ENCODE assay signal across 38 mouse cellular contexts in the genomic region with DNA sequence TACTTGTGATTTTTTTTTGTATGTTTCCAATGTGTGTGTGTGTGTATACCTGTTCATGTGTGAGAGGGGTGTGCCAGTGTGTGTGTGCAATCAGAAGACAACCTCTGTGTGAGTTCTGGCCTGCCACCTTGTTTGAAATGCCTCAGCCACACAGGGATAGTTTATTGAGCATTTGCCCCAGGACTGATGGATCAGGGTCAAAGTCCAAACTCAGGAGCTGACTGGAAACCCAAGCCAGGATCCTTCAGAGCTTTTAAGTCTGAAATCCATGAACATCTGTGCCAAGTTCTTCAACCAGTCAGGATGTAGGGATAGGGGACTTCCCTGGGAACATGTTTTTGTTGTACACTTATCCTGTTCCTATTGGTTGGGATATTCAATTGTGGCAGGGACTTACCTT. TPM values are rescaled to one million over a fixed set of nuclear protein-coding genes. Genes with fewer than 3 reads are reported as not detected.
DNase-seq lines count a peak whose midpoint lies in the region; ATAC-seq and TF ChIP-seq lines count a peak whose summit lies in the region.
"Had no signal": no experiment of that assay in that cellular context is flagged by ENCODE, and none has a peak within 500 bp of the region (broad histone marks: within the 10 kb centered on the region; RNA-seq: fewer than 3 reads in every experiment).

No protein-coding gene starts in this region.

- H3K27me3 ChIP-seq in erythroblast, embryonic 14.5 days (ENCODE audit: control insufficient read depth), result peaks cover 5% of the 10 kb centered on the region
- no peaks in the 10 kb centered on the region for H3K27me3 ChIP-seq in kidney, embryonic 14.5 days (ENCODE audit: control insufficient read depth, insufficient read depth, low read length)
- no peaks in the 10 kb centered on the region for H3K27me3 ChIP-seq in liver, embryonic 14.5 days (ENCODE audit: control insufficient read depth, insufficient read depth, low read length)
- H3K27me3 ChIP-seq in heart, embryonic 10.5 days (ENCODE audit: insufficient read depth, poor library complexity, severe bottlenecking), result no peaks in the 10 kb centered on the region
- no peaks in the 10 kb centered on the region for H3K27me3 ChIP-seq in forebrain, embryonic 12.5 days
- H3K27me3 ChIP-seq: embryonic facial prominence, embryonic 13.5 days; forebrain, embryonic 13.5 days; heart, embryonic 12.5 days; hindbrain, embryonic 13.5 days; lung, embryonic 15.5 days had no signal

- no peaks in the 10 kb centered on the region; the same call in 1 of the 2 replicates for H3K9me3 ChIP-seq in erythroblast, embryonic 14.5 days (ENCODE audit: control insufficient read depth, low read length)
- H3K9me3 ChIP-seq in kidney, embryonic 14.5 days (ENCODE audit: control insufficient read depth, low read length), result peaks cover 7% of the 10 kb centered on the region; the same call in 1 of the 2 replicates
- no peaks in the 10 kb centered on the region for H3K9me3 ChIP-seq in liver, embryonic 14.5 days (ENCODE audit: control insufficient read depth, low read length)
- H3K9me3 ChIP-seq in heart, embryonic 10.5 days, result peaks cover 7% of the 10 kb centered on the region
- H3K9me3 ChIP-seq in forebrain, embryonic 12.5 days, result peaks cover 8% of the 10 kb centered on the region; the same call in 1 of the 2 replicates
- H3K9me3 ChIP-seq: hindbrain, embryonic 13.5 days; lung, embryonic 15.5 days had no signal

- DNase-seq in kidney, postnatal 36 days, result peak; percentile 22 to 56
- no peak for DNase-seq in liver, embryonic 14.5 days (ENCODE audit: low read depth in 3 of 3, low spot score in 3 of 3)
- no peak for DNase-seq in heart, embryonic 10.5 days (ENCODE audit: low spot score)
- DNase-seq: adrenal gland, postnatal 14 days; cerebellum, adult 11-12 months; cerebellum, postnatal 10 days; gastrocnemius, postnatal 25 days; heart, adult 18-20 months; heart, postnatal 4 days; kidney, postnatal 4 days; layer of hippocampus, postnatal 36 days; left cerebral cortex, postnatal 4 days; right cerebral cortex, adult 18-20 months; spleen, adult 18-20 months; thymus, postnatal 14 days had no signal

- H3K9ac ChIP-seq in kidney, embryonic 14.5 days (ENCODE audit: low read depth, low read length), result no peak overlapping the region
- peak overlapping the region; percentile 34 for H3K9ac ChIP-seq in liver, embryonic 14.5 days (replicated peaks)
- no peak overlapping the region for H3K9ac ChIP-seq in forebrain, embryonic 12.5 days
- H3K9ac ChIP-seq: embryonic facial prominence, embryonic 13.5 days; forebrain, embryonic 13.5 days; heart, embryonic 12.5 days; hindbrain, embryonic 13.5 days; lung, embryonic 15.5 days had no signal

- no peak overlapping the region for H3K27ac ChIP-seq in kidney, embryonic 14.5 days (ENCODE audit: low read depth, low read length)
- H3K27ac ChIP-seq in liver, embryonic 14.5 days, result no peak overlapping the region
- H3K27ac ChIP-seq in heart, embryonic 10.5 days, result no peak overlapping the region
- no peak overlapping the region for H3K27ac ChIP-seq in forebrain, embryonic 12.5 days
- H3K27ac ChIP-seq: embryonic facial prominence, embryonic 13.5 days; forebrain, embryonic 13.5 days; hindbrain, embryonic 13.5 days; lung, embryonic 15.5 days; midbrain, embryonic 10.5 days had no signal

- no peak for TF ChIP-seq CTCF in liver, embryonic 14.5 days (IDR thresholded peaks at IDR 0.05; ENCODE audit: low read depth)

- ATAC-seq in erythroblast, adult 5-6 weeks (replicated peaks; ENCODE audit: low FRiP score, poor library complexity, severe bottlenecking), result no peak
- no peak for ATAC-seq in kidney, embryonic 14.5 days (ENCODE audit: low FRiP score, low TSS enrichment)
- no peak for ATAC-seq in liver, embryonic 14.5 days (ENCODE audit: insufficient read depth)
- no peak for ATAC-seq in forebrain, embryonic 12.5 days (ENCODE audit: low FRiP score)
- ATAC-seq: forebrain, embryonic 13.5 days; intestine, embryonic 16.5 days; midbrain, embryonic 16.5 days had no signal

- peaks cover 14% of the 10 kb centered on the region for H3K36me3 ChIP-seq in erythroblast, embryonic 14.5 days (ENCODE audit: control insufficient read depth)
- H3K36me3 ChIP-seq in kidney, embryonic 14.5 days (ENCODE audit: control insufficient read depth, insufficient read depth, low read length), result no peaks in the 10 kb centered on the region
- H3K36me3 ChIP-seq in liver, embryonic 14.5 days (replicated peaks; ENCODE audit: control insufficient read depth, insufficient read depth, low read depth), result no peaks in the 10 kb centered on the region
- no peaks in the 10 kb centered on the region for H3K36me3 ChIP-seq in heart, embryonic 10.5 days
- H3K36me3 ChIP-seq in forebrain, embryonic 12.5 days (replicated peaks), result no peaks in the 10 kb centered on the region
- H3K36me3 ChIP-seq: embryonic facial prominence, embryonic 13.5 days; heart, embryonic 12.5 days; hindbrain, embryonic 13.5 days; lung, embryonic 15.5 days; midbrain, embryonic 10.5 days had no signal

- H3K4me1 ChIP-seq in erythroblast, embryonic 14.5 days (ENCODE audit: control insufficient read depth), result peaks cover 72% of the 10 kb centered on the region
- peaks cover 7% of the 10 kb centered on the region for H3K4me1 ChIP-seq in kidney, embryonic 14.5 days (ENCODE audit: control insufficient read depth, insufficient read depth, low read length)
- H3K4me1 ChIP-seq in liver, embryonic 14.5 days (replicated peaks; ENCODE audit: control insufficient read depth in 2 of 2, insufficient read depth in 2 of 2, low read length in 1 of 2), result peaks cover 17 to 43% of the 10 kb centered on the region in 2 experiments
- H3K4me1 ChIP-seq in heart, embryonic 10.5 days, result peaks cover 23% of the 10 kb centered on the region
- H3K4me1 ChIP-seq in forebrain, embryonic 12.5 days, result peaks cover 8% of the 10 kb centered on the region

- no peak overlapping the region for H3K4me2 ChIP-seq in kidney, embryonic 14.5 days (replicated peaks; ENCODE audit: low read depth, low read length)
- H3K4me2 ChIP-seq in liver, embryonic 14.5 days (ENCODE audit: low read depth), result peak overlapping the region; percentile 45
- H3K4me2 ChIP-seq in forebrain, embryonic 12.5 days, result no peak overlapping the region
- H3K4me2 ChIP-seq: embryonic facial prominence, embryonic 13.5 days; forebrain, embryonic 13.5 days; hindbrain, embryonic 13.5 days; lung, embryonic 15.5 days had no signal

- no peak for TF ChIP-seq EP300 in liver, embryonic 14.5 days (IDR thresholded peaks at IDR 0.05; ENCODE audit: low read depth)

- H3K4me3 ChIP-seq in erythroblast, embryonic 14.5 days (replicated peaks), result peak overlapping the region; percentile 62
- no peak overlapping the region for H3K4me3 ChIP-seq in kidney, embryonic 14.5 days (ENCODE audit: low read length)
- peak overlapping the region; percentile 22 to 29; a peak in 3 of 4 replicates for H3K4me3 ChIP-seq in liver, embryonic 14.5 days (ENCODE audit: insufficient read depth in 1 of 2, low read depth in 2 of 2, low read length in 2 of 2)
- no peak overlapping the region for H3K4me3 ChIP-seq in heart, embryonic 10.5 days
- no peak overlapping the region for H3K4me3 ChIP-seq in forebrain, embryonic 12.5 days (replicated peaks)
- H3K4me3 ChIP-seq: embryonic facial prominence, embryonic 13.5 days; forebrain, embryonic 13.5 days; heart, embryonic 12.5 days; hindbrain, embryonic 13.5 days; lung, embryonic 15.5 days; midbrain, embryonic 10.5 days had no signal

RNA-seq across cellular contexts. Expression of a gene that starts 11.4 kb away (rescaled TPM):
- not detected in 2 replicates for polyA plus RNA-seq in erythroblast, embryonic 14.5 days (2012)
- not detected in 2 replicates for total RNA-seq in erythroblast, adult 5-6 weeks (2015; ENCODE audit: low replicate concordance)
- not detected in 2 replicates for total RNA-seq in erythroblast, adult 5-6 weeks (2017; ENCODE audit: low replicate concordance)
- polyA plus RNA-seq in kidney, embryonic 14.5 days (2014; fragmentation: Nextera tagmentation; extraction: Ambion mirVana), result not detected in 2 replicates
- not detected in 2 replicates for polyA plus RNA-seq in liver, embryonic 14.5 days (2012; rRNA removed)
- polyA plus RNA-seq in liver, embryonic 14.5 days (2014; fragmentation: Nextera tagmentation; extraction: Ambion mirVana), result not detected in 2 replicates
- not detected in 2 replicates for polyA plus RNA-seq in heart, embryonic 10.5 days (2016; fragmentation: Nextera tagmentation; extraction: Ambion mirVana)
- not detected in 2 replicates for polyA plus RNA-seq in forebrain, embryonic 12.5 days (2016; fragmentation: Nextera tagmentation; extraction: Ambion mirVana)
- total RNA-seq: adrenal gland, postnatal 14 days; CH12.LX; common myeloid progenitor, adult 5-6 weeks; gastrocnemius, postnatal 25 days; heart, adult 18-20 months; heart, postnatal 4 days; layer of hippocampus, adult 8-10 months; layer of hippocampus, postnatal 36 days; left cerebral cortex, postnatal 4 days; megakaryocyte progenitor cell, adult 5-6 weeks; neutrophil, adult 5-6 weeks had no signal
- polyA plus RNA-seq: C2C12; embryonic facial prominence, embryonic 13.5 days; forebrain, embryonic 13.5 days; heart, embryonic 12.5 days; heart, postnatal 0 days; hindbrain, embryonic 13.5 days; intestine, embryonic 16.5 days; limb, embryonic 14.5 days; lung, embryonic 15.5 days; midbrain, embryonic 10.5 days; midbrain, embryonic 16.5 days; neural tube, embryonic 11.5 days; stomach, embryonic 16.5 days; urinary bladder, adult 2 months had no signal

RNA-seq across cellular contexts. Expression of a gene that starts 20.6 kb away (rescaled TPM):
- polyA plus RNA-seq in erythroblast, embryonic 14.5 days (2012), result 0.56 and 0.91 TPM in 2 replicates
- 27.2 and 36.3 TPM in 2 replicates for total RNA-seq in erythroblast, adult 5-6 weeks (2015; ENCODE audit: low replicate concordance)
- 67.6 and 70.0 TPM in 2 replicates for total RNA-seq in erythroblast, adult 5-6 weeks (2017; ENCODE audit: low replicate concordance)
- 27.5 and 30.8 TPM in 2 replicates for polyA plus RNA-seq in kidney, embryonic 14.5 days (2014; fragmentation: Nextera tagmentation; extraction: Ambion mirVana)
- polyA plus RNA-seq in liver, embryonic 14.5 days (2012; rRNA removed), result 12.0 and 16.3 TPM in 2 replicates
- 10.2 and 10.6 TPM in 2 replicates for polyA plus RNA-seq in liver, embryonic 14.5 days (2014; fragmentation: Nextera tagmentation; extraction: Ambion mirVana)
- polyA plus RNA-seq in heart, embryonic 10.5 days (2016; fragmentation: Nextera tagmentation; extraction: Ambion mirVana), result 14.7 and 18.3 TPM in 2 replicates
- 26.4 and 26.6 TPM in 2 replicates for polyA plus RNA-seq in forebrain, embryonic 12.5 days (2016; fragmentation: Nextera tagmentation; extraction: Ambion mirVana)

RNA-seq across cellular contexts. Expression of a gene that starts 31.8 kb away (rescaled TPM):
- polyA plus RNA-seq in erythroblast, embryonic 14.5 days (2012), result 0.31 and 0.35 TPM in 2 replicates
- total RNA-seq in erythroblast, adult 5-6 weeks (2015; ENCODE audit: low replicate concordance), result 6.3 and 6.5 TPM in 2 replicates
- 4.7 and 5.3 TPM in 2 replicates for total RNA-seq in erythroblast, adult 5-6 weeks (2017; ENCODE audit: low replicate concordance)
- 45.4 and 52.3 TPM in 2 replicates for polyA plus RNA-seq in kidney, embryonic 14.5 days (2014; fragmentation: Nextera tagmentation; extraction: Ambion mirVana)
- 12.0 and 16.6 TPM in 2 replicates for polyA plus RNA-seq in liver, embryonic 14.5 days (2012; rRNA removed)
- polyA plus RNA-seq in liver, embryonic 14.5 days (2014; fragmentation: Nextera tagmentation; extraction: Ambion mirVana), result 14.2 and 14.6 TPM in 2 replicates
- 30.8 and 42.5 TPM in 2 replicates for polyA plus RNA-seq in heart, embryonic 10.5 days (2016; fragmentation: Nextera tagmentation; extraction: Ambion mirVana)
- polyA plus RNA-seq in forebrain, embryonic 12.5 days (2016; fragmentation: Nextera tagmentation; extraction: Ambion mirVana), result 39.8 and 40.3 TPM in 2 replicates

Comparison
In these comparisons a context has a peak if more than half of its experiments do, and no peak if none do; other contexts are left out.
1. H3K4me3 ChIP-seq: peak in erythroblast, embryonic 14.5 days (single experiment) and liver, embryonic 14.5 days (2 of 2); none in kidney, embryonic 14.5 days (single experiment), heart, embryonic 10.5 days (single experiment) and forebrain, embryonic 12.5 days (single experiment).
2. DNase-seq: peak in kidney, postnatal 36 days (2 of 2); none in liver, embryonic 14.5 days (0 of 3) and heart, embryonic 10.5 days (single experiment).